Mouse (Mus musculus) natural killer cell, adult 2 months (primary cell): Measurements from ENCODE around the gene Mageb18.
"Not testable (repeated sequence)": the region's sequence is repeated elsewhere in the genome, so short reads cannot be mapped to it uniquely, and the experiment has no call there.

Source experiments
- DNase-seq, 2 experiments: peaks; one replicate each; pipeline ENCODE4 v3.0.0; 2022; ENCODE audit warnings: low spot score in 2 of 2

The Mageb18 gene

GRCm38 (mm10) chrX:92599472-92599871 lies at the start of gene Mageb18:
TSS of gene Mageb18 (minus strand) at chrX:92599572.
- no peak for DNase-seq

DNA sequence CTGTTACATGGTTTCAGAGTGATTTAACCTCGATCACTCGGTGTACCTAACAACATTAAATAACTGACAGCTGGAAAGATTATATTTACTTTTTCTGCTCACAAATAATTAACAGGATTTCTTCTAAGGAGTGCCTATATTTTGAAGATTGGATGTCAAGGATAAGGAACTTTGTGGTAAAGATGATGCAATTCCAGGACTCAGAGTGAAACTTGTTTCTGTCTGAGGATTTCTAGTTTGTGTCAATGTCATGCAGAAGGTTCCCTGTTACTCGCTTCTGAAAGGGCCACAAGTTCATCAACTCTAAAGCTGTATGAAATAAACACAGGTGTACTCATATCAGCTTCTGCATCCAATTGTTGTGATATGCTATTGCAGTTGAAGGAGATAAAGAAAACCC lies 13.4 kb upstream of the Mageb18 start:
- no peak for DNase-seq

DNA sequence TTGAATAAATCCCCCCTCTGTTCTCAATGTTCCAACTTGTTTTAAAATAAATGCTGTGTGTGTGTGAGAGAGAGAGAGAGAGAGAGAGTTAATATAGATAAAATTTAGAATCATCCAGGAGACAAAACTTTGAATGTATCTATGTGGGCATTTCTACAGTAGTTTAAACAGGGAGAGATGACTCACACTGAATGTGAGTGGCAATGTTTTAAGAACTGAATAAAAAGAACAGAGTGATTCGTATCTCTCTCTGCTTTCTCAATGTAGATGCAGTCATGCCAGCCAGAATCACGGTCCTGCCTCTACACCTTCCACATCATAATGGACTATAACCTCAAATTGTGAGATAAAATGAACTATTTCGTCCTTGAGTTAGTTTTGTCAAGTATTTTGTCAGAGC lies 11.1 kb upstream of the Mageb18 start:
- no peak for DNase-seq

DNA sequence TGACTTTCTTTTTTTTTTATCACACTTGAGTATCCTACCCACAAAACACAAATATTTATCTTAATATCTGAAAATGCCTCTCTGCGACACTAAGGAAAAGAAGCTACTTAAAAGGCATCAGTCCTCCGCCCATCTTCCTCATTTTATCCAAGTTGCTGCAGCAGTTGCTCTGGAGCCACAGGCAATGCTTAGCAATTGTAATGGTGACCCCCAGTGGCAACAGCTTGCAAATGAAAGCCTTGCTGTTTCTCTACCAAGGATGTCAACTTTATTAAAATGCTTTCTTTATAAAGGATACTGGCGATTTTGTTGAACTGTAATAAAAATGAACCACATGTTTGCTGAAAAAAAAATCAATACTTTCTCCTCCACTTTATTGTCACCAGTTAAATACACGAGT lies 2.0 kb downstream of the Mageb18 start:
- no peak for DNase-seq

DNA sequence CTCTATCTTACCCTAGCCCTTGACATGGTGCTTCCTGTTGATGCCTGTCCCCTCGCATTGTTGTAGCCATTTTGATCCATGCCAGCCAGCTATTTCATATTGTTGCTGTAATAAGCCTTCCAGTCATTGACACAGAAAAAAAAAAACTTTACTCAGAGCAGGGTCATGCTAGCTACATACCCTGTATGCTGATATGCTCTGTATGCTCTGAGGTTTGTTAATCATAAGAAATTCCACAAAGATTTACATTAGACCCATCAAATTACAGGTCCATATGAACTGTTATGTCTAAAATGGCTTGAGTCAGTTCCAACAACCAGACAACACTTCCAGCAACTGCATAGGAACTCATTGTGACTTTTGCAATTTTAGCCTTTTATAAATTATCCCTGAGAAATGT lies 71.5 kb downstream of the Mageb18 start:
- no peak for DNase-seq

- DNase-seq, result no peak
These were observed 101.1 kb downstream of the Mageb18 start for GRCm38 (mm10) chrX:92498254-92498653.

DNA sequence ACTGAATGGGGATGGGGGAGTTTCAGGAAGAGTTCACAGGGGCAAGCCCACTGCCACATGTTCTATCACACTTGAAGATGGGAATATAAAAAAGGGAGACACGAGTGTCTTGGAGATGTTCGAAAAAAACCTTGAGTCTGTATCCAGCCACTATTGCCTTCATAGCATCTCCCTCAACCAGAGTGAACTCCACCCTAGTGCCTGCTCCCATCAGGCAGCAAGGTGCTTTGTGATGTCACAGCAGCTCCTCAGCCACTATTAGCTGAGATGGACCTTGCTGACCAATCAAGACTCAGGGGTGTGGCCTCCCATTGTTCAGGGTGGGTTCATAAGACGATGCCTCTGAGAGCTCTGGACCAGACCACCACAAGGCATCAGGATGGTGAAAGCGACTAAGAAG lies 109.7 kb downstream of the Mageb18 start, which contains the start of gene Gm5941:
Gene Gm5941, plus strand, starts transcription at position 301 of the 400 bp plus-strand sequence.
- DNase-seq, result not testable (repeated sequence)

DNA sequence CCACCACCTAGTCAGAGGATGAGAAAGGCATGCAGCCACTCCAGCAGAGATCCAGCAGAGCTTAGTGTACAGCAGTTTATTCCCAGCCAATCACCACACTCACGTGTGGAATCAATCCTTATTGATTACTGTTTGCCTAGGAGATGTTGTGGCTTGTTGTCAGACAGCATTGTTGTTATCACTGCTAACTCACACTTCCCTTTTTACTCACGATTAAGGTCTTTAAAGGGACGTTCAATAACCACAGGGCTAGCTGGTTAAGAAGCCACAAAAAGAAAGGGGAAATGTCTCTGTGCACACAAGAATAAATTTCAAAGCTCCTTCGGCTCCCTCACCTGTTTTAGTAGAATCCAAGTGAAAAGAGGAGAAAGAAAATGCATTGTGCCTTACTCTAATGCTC lies 134.6 kb downstream of the Mageb18 start:
- DNase-seq, result no peak

- no peak for DNase-seq
These were observed 138.9 kb downstream of the Mageb18 start for GRCm38 (mm10) chrX:92460496-92460895.

DNA sequence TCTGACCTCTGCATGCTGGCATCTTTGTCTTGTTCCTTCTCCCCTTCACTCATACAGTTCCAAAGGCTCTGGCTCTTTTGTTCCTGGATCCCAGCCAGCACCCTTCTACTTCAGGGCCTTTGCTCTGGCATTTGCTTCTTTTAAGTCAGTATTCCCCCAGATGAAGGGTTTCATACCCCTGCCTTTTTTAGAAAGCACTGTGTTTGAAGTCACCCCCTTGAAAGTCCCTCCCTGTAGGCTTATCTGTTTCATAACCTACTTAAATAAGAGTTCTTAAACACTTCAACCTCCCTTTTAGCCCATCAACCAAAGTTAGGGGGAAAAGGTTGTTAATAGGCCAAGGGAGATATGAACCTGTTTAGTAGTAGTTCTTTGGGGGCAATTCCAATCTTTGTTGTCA lies 212.0 kb downstream of the Mageb18 start:
- no peak for DNase-seq

GRCm38 (mm10) chrX:92342924-92343323 lies 256.4 kb downstream of the Mageb18 start:
- DNase-seq, result no peak

DNA sequence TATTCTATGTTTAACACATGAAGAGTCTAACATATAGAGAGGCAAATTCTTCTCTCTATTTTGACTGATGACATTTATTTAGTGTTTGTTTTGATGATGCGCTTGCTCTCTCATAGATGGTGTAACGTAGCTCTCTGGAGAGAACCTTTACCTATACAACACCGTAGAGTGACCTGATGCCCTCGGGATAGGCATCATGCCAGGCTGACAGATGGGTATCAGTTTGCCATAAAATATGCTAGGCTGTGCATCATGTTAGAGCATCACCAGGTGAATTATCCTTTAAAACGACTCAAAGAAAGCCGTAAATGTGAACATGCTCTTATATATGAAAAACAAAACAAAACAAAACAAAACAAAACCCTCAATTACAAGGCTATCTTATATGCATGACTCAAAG lies 258.5 kb downstream of the Mageb18 start:
- DNase-seq, result no peak

GRCm38 (mm10) chrX:92339551-92339950 lies 259.8 kb downstream of the Mageb18 start:
- DNase-seq, result no peak

GRCm38 (mm10) chrX:92333459-92333858 lies 265.9 kb downstream of the Mageb18 start:
- DNase-seq, result no peak

DNA sequence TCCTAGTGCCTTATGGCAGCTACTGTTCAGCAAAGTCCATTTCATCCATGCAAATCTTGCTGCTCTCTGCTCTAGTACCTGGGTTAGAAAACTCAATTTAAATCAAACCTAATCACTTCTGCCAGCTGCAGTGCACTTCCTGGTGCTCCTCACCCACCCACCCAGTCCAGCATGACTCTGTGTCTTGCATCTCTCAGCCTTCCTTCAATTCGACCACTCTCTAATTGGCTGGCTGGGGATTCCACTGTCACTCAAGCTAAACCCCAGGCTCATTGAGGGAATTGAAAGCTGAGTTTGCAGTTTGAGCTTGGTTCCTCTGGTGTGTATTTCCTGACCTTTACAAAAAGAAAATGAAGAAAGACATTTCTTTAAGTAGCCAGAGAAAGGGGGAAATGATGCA lies 275.8 kb downstream of the Mageb18 start:
- DNase-seq, result no peak

DNA sequence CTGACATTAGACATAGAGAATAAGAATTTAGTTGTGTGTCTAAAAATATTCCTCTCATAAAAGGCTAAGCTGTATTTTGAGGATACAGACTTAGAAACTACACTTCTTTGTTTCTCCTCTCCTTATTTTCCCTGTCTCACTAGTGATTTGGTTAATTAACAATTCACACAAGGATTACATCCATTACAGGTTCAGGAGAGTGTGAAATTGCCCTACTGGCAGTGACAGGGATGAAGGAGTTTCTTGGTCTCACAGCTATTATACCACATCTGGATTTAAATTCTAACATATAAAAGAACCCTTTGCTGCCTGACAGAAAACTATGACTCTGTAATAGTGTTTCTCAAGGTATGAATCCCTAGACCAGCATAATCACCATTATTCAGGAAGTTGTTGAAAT lies 318.8 kb downstream of the Mageb18 start:
- DNase-seq, result no peak
